Mouse (Mus musculus) layer of hippocampus, adult 9-11 months (tissue): ENCODE data around the gene Cd300ld3.
A peak's percentile ranks its signal among the peaks of the same experiment; 100 is the strongest.
"Not testable (repeated sequence)": the region's sequence is repeated elsewhere in the genome, so short reads cannot be mapped to it uniquely, and the experiment has no call there.

ENCODE experiments used
- DNase-seq: peaks from one replicate; pipeline ENCODE4 v3.0.0; 2022

The Cd300ld3 gene

GRCm38 (mm10) chr11:115052206-115052605, 4.0 kb upstream of the Cd300ld3 start:
- no peak for DNase-seq

- no peak for DNase-seq
These were observed 1.2 kb upstream of the Cd300ld3 start for GRCm38 (mm10) chr11:115049282-115049895.

- DNase-seq: not testable (repeated sequence)
These were observed 10.5 kb downstream of the Cd300ld3 start, which contains the start of gene Cd300ld5 for GRCm38 (mm10) chr11:115037669-115038068. TSS of gene Cd300ld5 (minus strand) at chr11:115037769.

GRCm38 (mm10) chr11:115026912-115027311, 21.3 kb downstream of the Cd300ld3 start, which contains the start of gene Cd300ld4:
TSS of gene Cd300ld4 (minus strand) at chr11:115027012.
- not testable (repeated sequence) for DNase-seq

- DNase-seq: not testable (repeated sequence)
These were observed 32.1 kb downstream of the Cd300ld3 start, which contains the start of gene Cd300ld2 for GRCm38 (mm10) chr11:115016093-115016492. TSS of gene Cd300ld2 (minus strand) at chr11:115016193.

GRCm38 (mm10) chr11:115004070-115004469, 44.1 kb downstream of the Cd300ld3 start:
- DNase-seq: peak; percentile 43

- DNase-seq: peak; percentile 24
These were observed 46.7 kb downstream of the Cd300ld3 start, which contains the start of gene Cd300c2 for GRCm38 (mm10) chr11:115001474-115002040. TSS of gene Cd300c2 (minus strand) at chr11:115001880.
